Mouse (Mus musculus) olfactory bulb, adult 2 months (tissue): ENCODE results near the gene Cebpg.

ENCODE experiments used
- CTCF ChIP-seq: fragments of 200-500 bp; IDR thresholded peaks from 2 replicates; pipeline ENCODE4 v1.5.1; 2012; ENCODE audit warnings: low read depth, mild to moderate bottlenecking, low read length, moderate library complexity; ENCODE audit not compliant: insufficient read depth
- POLR2A ChIP-seq: fragments of 200-500 bp; IDR thresholded peaks from 2 replicates; pipeline ENCODE4 v1.6.1; 2012; ENCODE audit warnings: mild to moderate bottlenecking, low read depth, low read length, moderate library complexity; ENCODE audit not compliant: insufficient read depth

- TF ChIP-seq POLR2A (no peak), CTCF (no peak)
These were observed 10.3 kb downstream of the Cebpg start for GRCm38 (mm10) chr7:35046091-35046490.
